Mouse (Mus musculus): ENCODE measurements at regions not wholly inside any gene's neighbourhood (a gene's known extent, or its start where the extent isn't known, plus 50 kb on each side); places are given as distances from the start of the nearest gene placed in this dataset.

DNA sequence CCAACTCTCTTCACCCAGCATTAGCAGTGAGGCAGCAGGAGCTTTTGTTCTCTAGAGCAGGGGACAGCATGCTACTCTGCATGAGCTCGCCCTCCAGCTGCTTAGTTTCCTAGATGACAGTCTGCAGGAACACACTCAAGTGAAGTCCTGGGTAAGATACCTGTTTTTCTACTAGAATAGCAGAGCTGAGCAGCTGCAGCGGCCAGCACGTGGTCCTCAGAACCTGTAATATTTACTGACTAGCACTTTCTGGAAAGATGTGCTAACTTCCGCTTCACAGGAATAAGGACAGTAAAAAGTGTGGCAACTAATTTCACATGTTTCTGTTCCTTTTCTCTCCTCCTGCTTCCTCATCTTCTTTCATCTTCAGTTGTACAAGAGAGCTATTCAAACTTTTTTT lies 73.7 kb upstream of the P2ry1 start:
- no peak for DNase-seq

DNA sequence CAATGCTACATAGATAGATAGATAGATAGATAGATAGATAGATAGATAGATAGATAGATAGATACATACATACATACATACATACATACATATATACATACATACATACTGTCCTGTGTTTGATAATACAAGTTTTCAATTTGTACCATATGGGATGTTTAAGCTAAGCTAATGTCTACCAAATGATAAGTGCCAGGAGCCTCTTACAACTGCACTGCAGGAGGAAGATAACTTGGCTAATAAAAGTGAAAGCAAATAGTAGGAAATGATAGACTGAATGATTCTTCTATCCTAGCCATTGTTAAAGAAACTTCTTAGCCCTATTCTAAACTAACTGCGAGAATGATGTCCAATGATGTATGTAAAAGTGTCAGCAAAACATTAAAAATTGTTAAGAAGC lies 68.1 kb upstream of the P2ry1 start:
- DNase-seq = no peak

DNA sequence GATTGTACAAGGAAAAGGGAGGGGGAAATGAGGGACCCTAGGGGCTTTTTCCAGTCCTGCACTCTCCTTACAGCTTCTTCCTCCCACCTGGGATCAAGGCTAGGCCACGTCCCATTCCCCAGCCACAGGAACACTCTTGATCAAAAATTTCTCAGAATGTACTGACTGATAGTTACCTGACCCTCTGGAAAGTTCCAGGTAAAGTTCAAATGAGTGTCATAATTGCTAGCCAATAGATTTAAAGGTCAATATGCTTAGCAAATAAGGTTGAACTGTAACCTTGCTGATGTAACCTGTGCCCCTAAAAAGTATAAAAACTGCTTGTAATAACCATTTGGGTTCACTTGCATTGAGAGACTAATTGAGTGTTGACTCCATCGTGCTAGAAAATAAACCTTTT lies 61.1 kb upstream of the P2ry1 start:
- DNase-seq = no peak

DNA sequence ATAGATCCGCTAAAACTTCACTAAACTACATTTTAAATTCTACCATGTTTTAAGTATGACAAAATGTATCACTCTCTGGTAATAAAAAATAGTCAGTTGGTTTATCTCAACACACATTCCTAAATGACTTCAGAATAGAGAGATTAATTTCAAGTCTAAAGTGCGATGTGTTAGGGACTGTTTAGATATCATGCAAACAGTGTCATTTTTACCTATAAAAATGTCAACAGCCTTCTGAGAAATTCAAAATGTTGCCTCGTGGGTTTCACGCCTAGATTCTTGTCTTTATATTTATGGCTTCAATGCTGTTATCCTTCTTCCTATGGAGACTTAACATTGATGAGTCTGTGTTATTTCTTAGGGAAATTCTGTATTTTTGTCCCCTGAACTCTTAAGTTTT lies 53.7 kb upstream of the P2ry1 start:
- DNase-seq = no peak

Data from layer of hippocampus, adult 9-11 months (tissue).